Mouse (Mus musculus): Measurements from ENCODE around the gene Nr2f2. TPM values are rescaled to one million over a fixed set of nuclear protein-coding genes. Genes with fewer than 3 reads are reported as not detected.

Nr2f2 gene
- total and polyA plus RNA-seq, 2 experiments from 2014 or later, result 43.1 to 74.2 TPM

GRCm38 (mm10) chr7:70360611-70361382 is 5.7 kb downstream of the Nr2f2 start:
- H3K27ac ChIP-seq, result peak overlapping the region; percentile 96
- peak overlapping the region; percentile 78 for H3K4me3 ChIP-seq (ENCODE audit: low read length)
- peak overlapping the region; percentile 86 for H3K9ac ChIP-seq (replicated peaks; ENCODE audit: low read length)
- no peaks in the 10 kb centered on the region for H3K36me3 ChIP-seq (ENCODE audit: insufficient read depth, low read length)
- no peak for TF ChIP-seq CTCF (IDR thresholded peaks at IDR 0.05; ENCODE audit: low read depth)
- no peak for ATAC-seq
- WGBS, result under 1% methylated on average over 47 of the region's 84 CpGs
- peak; percentile 25 for DNase-seq (ENCODE audit: low spot score)
- no peaks in the 10 kb centered on the region for H3K4me1 ChIP-seq (ENCODE audit: insufficient read depth, low read length)
- peak overlapping the region; percentile 77 for H3K4me2 ChIP-seq (ENCODE audit: low read depth, low read length)
- H3K27me3 ChIP-seq (ENCODE audit: insufficient read depth, low read length), result peaks cover 13% of the 10 kb centered on the region; the same call in 1 of the 2 replicates
- no peaks in the 10 kb centered on the region for H3K9me3 ChIP-seq (ENCODE audit: low read length)

GRCm38 (mm10) chr7:70359791-70360581 is 6.5 kb downstream of the Nr2f2 start:
- no peaks in the 10 kb centered on the region for H3K9me3 ChIP-seq (ENCODE audit: low read length)
- H3K36me3 ChIP-seq (ENCODE audit: insufficient read depth, low read length), result no peaks in the 10 kb centered on the region
- DNase-seq (ENCODE audit: low spot score) (peak; percentile 32), ATAC-seq (no peak)
- H3K4me2 ChIP-seq (ENCODE audit: low read depth, low read length), result peak overlapping the region; percentile 77
- WGBS, result 0% methylated on average over 75 of the region's 75 CpGs
- no peaks in the 10 kb centered on the region for H3K4me1 ChIP-seq (ENCODE audit: insufficient read depth, low read length)
- peak overlapping the region; percentile 86 for H3K9ac ChIP-seq (replicated peaks; ENCODE audit: low read length)
- H3K27me3 ChIP-seq (ENCODE audit: insufficient read depth, low read length), result peaks cover 11% of the 10 kb centered on the region; the same call in 1 of the 2 replicates
- TF ChIP-seq CTCF (IDR thresholded peaks at IDR 0.05; ENCODE audit: low read depth), result no peak
- peak overlapping the region; percentile 78 for H3K4me3 ChIP-seq (ENCODE audit: low read length)
- peak overlapping the region; percentile 96 for H3K27ac ChIP-seq

GRCm38 (mm10) chr7:70358848-70359591 is 7.5 kb downstream of the Nr2f2 start:
- peak overlapping the region; percentile 78 for H3K4me3 ChIP-seq (ENCODE audit: low read length)
- peak overlapping the region; percentile 96 for H3K27ac ChIP-seq
- peak overlapping the region; percentile 77 for H3K4me2 ChIP-seq (ENCODE audit: low read depth, low read length)
- WGBS, result under 1% methylated on average over 33 of the region's 33 CpGs
- H3K4me1 ChIP-seq (ENCODE audit: insufficient read depth, low read length), result no peaks in the 10 kb centered on the region
- peak overlapping the region; percentile 86 for H3K9ac ChIP-seq (replicated peaks; ENCODE audit: low read length)
- H3K9me3 ChIP-seq (ENCODE audit: low read length), result no peaks in the 10 kb centered on the region
- H3K36me3 ChIP-seq (ENCODE audit: insufficient read depth, low read length), result no peaks in the 10 kb centered on the region
- DNase-seq (ENCODE audit: low spot score), result peak; percentile 61
- no peak for TF ChIP-seq CTCF (IDR thresholded peaks at IDR 0.05; ENCODE audit: low read depth)
- peaks cover 15% of the 10 kb centered on the region; the same call in 1 of the 2 replicates for H3K27me3 ChIP-seq (ENCODE audit: insufficient read depth, low read length)
- peak; percentile 13 for ATAC-seq

GRCm38 (mm10) chr7:70358020-70358847 is 8.3 kb downstream of the Nr2f2 start:
- 5% methylated on average over 33 of the region's 33 CpGs for WGBS
- H3K27me3 ChIP-seq (ENCODE audit: insufficient read depth, low read length), result peaks cover 12% of the 10 kb centered on the region; the same call in 1 of the 2 replicates
- no peaks in the 10 kb centered on the region for H3K4me1 ChIP-seq (ENCODE audit: insufficient read depth, low read length)
- no peaks in the 10 kb centered on the region for H3K9me3 ChIP-seq (ENCODE audit: low read length)
- no peak for TF ChIP-seq CTCF (IDR thresholded peaks at IDR 0.05; ENCODE audit: low read depth)
- peak overlapping the region; percentile 86 for H3K9ac ChIP-seq (replicated peaks; ENCODE audit: low read length)
- peak overlapping the region; percentile 77 for H3K4me2 ChIP-seq (ENCODE audit: low read depth, low read length)
- peak overlapping the region; percentile 96 for H3K27ac ChIP-seq
- ATAC-seq (no peak), DNase-seq (ENCODE audit: low spot score) (peak; percentile 46)
- H3K4me3 ChIP-seq (ENCODE audit: low read length), result peak overlapping the region; percentile 78
- no peaks in the 10 kb centered on the region for H3K36me3 ChIP-seq (ENCODE audit: insufficient read depth, low read length)

GRCm38 (mm10) chr7:70357516-70358019 is 9.0 kb downstream of the Nr2f2 start:
- DNase-seq (ENCODE audit: low spot score) (no peak), ATAC-seq (no peak)
- no peak for TF ChIP-seq CTCF (IDR thresholded peaks at IDR 0.05; ENCODE audit: low read depth)
- no peaks in the 10 kb centered on the region for H3K9me3 ChIP-seq (ENCODE audit: low read length)
- peak overlapping the region; percentile 77 for H3K4me2 ChIP-seq (ENCODE audit: low read depth, low read length)
- peak overlapping the region; percentile 86 for H3K9ac ChIP-seq (replicated peaks; ENCODE audit: low read length)
- peak overlapping the region; percentile 78 for H3K4me3 ChIP-seq (ENCODE audit: low read length)
- peaks cover 12% of the 10 kb centered on the region; the same call in 1 of the 2 replicates for H3K27me3 ChIP-seq (ENCODE audit: insufficient read depth, low read length)
- no peaks in the 10 kb centered on the region for H3K36me3 ChIP-seq (ENCODE audit: insufficient read depth, low read length)
- H3K4me1 ChIP-seq (ENCODE audit: insufficient read depth, low read length), result no peaks in the 10 kb centered on the region
- H3K27ac ChIP-seq, result peak overlapping the region; percentile 96
- 8% methylated on average over 17 of the region's 17 CpGs for WGBS

Measured in hindbrain, postnatal 0 days (tissue).